Mouse (Mus musculus): ENCODE measurements around the gene Sdc1. TPM values are rescaled to one million over a fixed set of nuclear protein-coding genes. Genes with fewer than 3 reads are reported as not detected.

Gene Sdc1
- 139 and 142 TPM in 2 replicates for polyA plus RNA-seq (2015; fragmentation: Nextera tagmentation; extraction: Ambion mirVana)

DNA sequence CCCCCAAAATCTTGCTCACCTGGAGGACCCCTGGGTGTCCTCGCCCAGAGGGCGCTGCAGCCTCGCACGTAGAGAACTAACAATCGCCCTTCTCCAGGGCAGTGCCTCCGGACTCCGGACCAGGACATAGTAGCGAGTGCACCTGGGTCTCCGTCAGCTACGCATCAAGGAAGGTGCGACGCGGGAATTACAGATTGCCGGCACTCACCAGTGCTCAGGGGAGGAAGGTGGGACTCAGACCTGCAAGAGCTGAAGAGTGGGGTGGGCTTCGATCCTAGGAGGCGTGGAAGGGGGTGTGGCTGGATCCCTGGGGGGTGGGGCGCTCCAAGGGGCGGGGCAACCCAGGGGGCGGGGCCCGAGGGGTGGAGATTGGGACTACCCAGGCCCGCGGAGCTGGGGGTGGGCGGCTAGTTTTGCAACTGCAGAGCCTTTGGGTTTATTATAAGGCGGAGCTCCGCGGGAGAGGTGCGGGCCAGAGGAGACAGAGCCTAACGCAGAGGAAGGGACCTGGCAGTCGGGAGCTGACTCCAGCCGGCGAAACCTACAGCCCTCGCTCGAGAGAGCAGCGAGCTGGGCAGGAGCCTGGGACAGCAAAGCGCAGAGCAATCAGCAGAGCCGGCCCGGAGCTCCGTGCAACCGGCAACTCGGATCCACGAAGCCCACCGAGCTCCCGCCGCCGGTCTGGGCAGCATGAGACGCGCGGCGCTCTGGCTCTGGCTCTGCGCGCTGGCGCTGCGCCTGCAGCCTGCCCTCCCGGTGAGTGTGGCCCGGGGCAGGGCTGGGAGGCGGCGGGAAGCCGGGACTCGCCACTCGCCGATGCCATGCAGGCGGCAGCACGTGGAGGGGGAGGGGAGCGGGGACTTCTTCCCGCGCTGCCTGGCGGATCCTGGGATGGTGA is at the start of gene Sdc1:
Gene Sdc1, plus strand, starts transcription at position 378 of the 898 bp plus-strand sequence.
- Histone ChIP-seq H3K9me3 (no peaks in the 10 kb centered on the region), H3K4me3 (peak within 1 kb of the TSS; percentile 88), H3K4me1 (peaks cover 28% of the 10 kb centered on the region), H3K4me2 (peak within 1 kb of the TSS; percentile 90), H3K9ac (peak within 1 kb of the TSS; percentile 92), H3K36me3 (no peaks in the 10 kb centered on the region), H3K27ac (peak within 1 kb of the TSS; percentile 88), H3K27me3 (no peaks in the 10 kb centered on the region)
- ATAC-seq (ENCODE audit: borderline replicate concordance, extremely low read depth, low FRiP score, low TSS enrichment), result peak; percentile 90
- WGBS, result 1% methylated on average over 67 of the region's 67 CpGs

- H3K4me1 ChIP-seq, result no peaks in the 10 kb centered on the region
- no peak overlapping the region for H3K27ac ChIP-seq
- WGBS, result 66% methylated on average over 1 of the region's 1 CpGs
- no peak overlapping the region for H3K4me2 ChIP-seq
- ATAC-seq (ENCODE audit: borderline replicate concordance, extremely low read depth, low FRiP score, low TSS enrichment), result no peak; the same call in 1 of the 2 replicates
- no peaks in the 10 kb centered on the region for H3K27me3 ChIP-seq
- no peak overlapping the region for H3K4me3 ChIP-seq
- H3K36me3 ChIP-seq, result peaks cover 50% of the 10 kb centered on the region
- H3K9me3 ChIP-seq, result no peaks in the 10 kb centered on the region
- H3K9ac ChIP-seq, result no peak overlapping the region
These were observed 44.2 kb upstream of the Sdc1 start for GRCm38 (mm10) chr12:8726890-8727289.

DNA sequence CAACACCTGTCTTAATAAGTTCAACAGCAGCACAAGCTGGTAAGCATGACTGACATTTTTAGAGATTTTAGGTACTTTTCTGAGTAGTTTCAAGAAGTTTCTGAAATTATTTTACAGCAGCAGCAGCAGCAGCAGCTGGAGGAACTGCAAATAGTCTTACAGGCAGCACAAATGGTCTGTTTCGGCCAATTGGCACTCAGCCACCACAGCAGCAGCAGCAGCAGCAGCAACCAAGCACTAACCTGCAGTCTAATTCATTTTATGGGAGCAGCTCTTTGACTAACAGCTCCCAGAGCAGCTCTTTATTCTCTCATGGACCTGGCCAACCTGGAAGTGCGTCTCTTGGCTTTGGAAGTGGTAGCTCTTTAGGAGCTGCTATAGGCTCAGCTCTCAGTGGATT is 42.4 kb upstream of the Sdc1 start:
- no peak overlapping the region for H3K27ac ChIP-seq
- no peaks in the 10 kb centered on the region for H3K4me1 ChIP-seq
- no peaks in the 10 kb centered on the region for H3K27me3 ChIP-seq
- no peaks in the 10 kb centered on the region for H3K9me3 ChIP-seq
- H3K4me3 ChIP-seq, result no peak overlapping the region
- ATAC-seq (ENCODE audit: borderline replicate concordance, extremely low read depth, low FRiP score, low TSS enrichment), result no peak
- H3K36me3 ChIP-seq, result peaks cover 48% of the 10 kb centered on the region
- no peak overlapping the region for H3K9ac ChIP-seq
- WGBS, result 82% methylated on average over 2 of the region's 2 CpGs
- no peak overlapping the region for H3K4me2 ChIP-seq

DNA sequence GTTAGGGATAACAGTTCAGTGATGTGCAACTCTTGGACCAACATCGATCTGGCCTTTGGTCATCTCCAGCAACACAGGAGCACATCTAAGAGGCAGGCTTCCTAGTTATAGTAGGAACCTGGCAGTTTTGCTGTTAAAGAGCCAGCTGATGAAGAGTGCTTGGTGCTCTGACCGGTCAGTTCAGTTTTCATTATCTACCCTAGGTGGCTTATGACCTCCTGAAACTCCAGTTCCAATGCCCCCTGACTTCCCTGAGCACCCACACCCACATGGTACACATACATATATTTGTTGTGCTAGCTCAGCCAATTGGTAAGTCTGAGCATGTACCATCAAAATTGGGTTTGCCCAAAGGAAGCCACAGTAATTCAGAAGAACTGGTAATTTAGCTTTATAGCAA is 17.5 kb upstream of the Sdc1 start:
- H3K9ac ChIP-seq, result no peak overlapping the region
- WGBS, result 87% methylated on average over 2 of the region's 2 CpGs

GRCm38 (mm10) chr12:8754116-8754515 is 17.0 kb upstream of the Sdc1 start:
- H3K27ac ChIP-seq, result no peak overlapping the region
- H3K9ac ChIP-seq, result no peak overlapping the region
- H3K4me2 ChIP-seq, result no peak overlapping the region
- H3K9me3 ChIP-seq, result no peaks in the 10 kb centered on the region
- H3K27me3 ChIP-seq, result no peaks in the 10 kb centered on the region
- WGBS, result 73% methylated on average over 4 of the region's 4 CpGs
- no peak for ATAC-seq (ENCODE audit: borderline replicate concordance, extremely low read depth, low FRiP score, low TSS enrichment)
- peaks cover 51% of the 10 kb centered on the region for H3K36me3 ChIP-seq
- no peak overlapping the region for H3K4me3 ChIP-seq
- H3K4me1 ChIP-seq, result no peaks in the 10 kb centered on the region

More for the DNA sequence above, 17.5 kb upstream of the Sdc1 start:
- H3K27me3 ChIP-seq, result no peaks in the 10 kb centered on the region
- no peak overlapping the region for H3K4me3 ChIP-seq
- no peaks in the 10 kb centered on the region for H3K9me3 ChIP-seq
- no peak for ATAC-seq (ENCODE audit: borderline replicate concordance, extremely low read depth, low FRiP score, low TSS enrichment)
- peaks cover 56% of the 10 kb centered on the region for H3K36me3 ChIP-seq
- no peak overlapping the region for H3K4me2 ChIP-seq
- no peak overlapping the region for H3K27ac ChIP-seq
- H3K4me1 ChIP-seq, result no peaks in the 10 kb centered on the region

DNA sequence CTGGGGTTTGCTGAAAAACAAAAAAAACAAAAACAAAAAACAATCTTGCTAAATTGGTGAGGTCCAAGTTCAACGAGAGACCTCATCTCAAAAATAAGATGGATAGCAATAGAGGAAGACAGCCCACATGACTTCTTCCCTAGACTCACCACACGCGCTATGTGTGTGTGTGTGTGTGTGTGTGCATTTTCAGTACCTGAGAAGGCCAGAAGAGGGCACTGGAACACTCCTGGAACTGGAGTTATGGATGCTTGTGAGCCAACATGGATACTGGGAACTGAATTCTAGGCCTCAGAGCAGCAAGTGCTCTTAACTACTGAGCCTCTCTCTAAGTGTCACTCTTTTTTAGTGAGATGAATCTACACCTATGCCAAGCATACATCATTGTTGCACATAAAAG is 13.1 kb upstream of the Sdc1 start:
- Histone ChIP-seq H3K4me2 (no peak overlapping the region), H3K9me3 (no peaks in the 10 kb centered on the region), H3K4me1 (no peaks in the 10 kb centered on the region), H3K9ac (no peak overlapping the region), H3K36me3 (peaks cover 27% of the 10 kb centered on the region), H3K4me3 (no peak overlapping the region), H3K27me3 (no peaks in the 10 kb centered on the region), H3K27ac (no peak overlapping the region)
- 95% methylated on average over 3 of the region's 3 CpGs for WGBS
- ATAC-seq (ENCODE audit: borderline replicate concordance, extremely low read depth, low FRiP score, low TSS enrichment), result no peak

DNA sequence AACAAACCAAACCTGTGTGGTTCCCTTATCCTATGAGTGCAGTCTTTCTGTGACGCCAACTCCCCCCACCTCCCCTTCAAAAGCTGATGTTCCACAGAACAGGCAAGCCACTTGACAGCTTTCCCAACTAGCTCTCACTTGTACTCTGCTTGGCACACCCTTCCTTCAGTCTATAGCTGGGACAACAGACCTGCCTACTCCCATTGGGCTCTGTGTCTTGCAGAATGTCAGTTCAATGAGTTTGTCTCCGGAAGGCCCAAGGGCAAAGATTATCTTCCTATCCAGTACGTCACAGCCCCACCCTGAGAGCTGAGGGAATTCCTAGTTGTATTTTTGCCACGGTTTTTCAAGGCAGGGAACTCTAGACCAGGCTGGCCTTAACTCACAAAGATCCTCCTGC is 12.0 kb upstream of the Sdc1 start:
- WGBS, result 69% methylated on average over 4 of the region's 4 CpGs
- Histone ChIP-seq H3K4me1 (no peaks in the 10 kb centered on the region), H3K9me3 (no peaks in the 10 kb centered on the region), H3K27ac (no peak overlapping the region), H3K27me3 (no peaks in the 10 kb centered on the region), H3K9ac (no peak overlapping the region), H3K36me3 (peaks cover 17% of the 10 kb centered on the region; the same call in 1 of the 2 replicates), H3K4me3 (no peak overlapping the region), H3K4me2 (no peak overlapping the region)
- ATAC-seq (ENCODE audit: borderline replicate concordance, extremely low read depth, low FRiP score, low TSS enrichment), result no peak

GRCm38 (mm10) chr12:8759779-8760178 is 11.3 kb upstream of the Sdc1 start:
- ATAC-seq (ENCODE audit: borderline replicate concordance, extremely low read depth, low FRiP score, low TSS enrichment), result no peak
- 83% methylated on average over 6 of the region's 6 CpGs for WGBS
- H3K27ac ChIP-seq, result no peak overlapping the region
- H3K9me3 ChIP-seq, result no peaks in the 10 kb centered on the region
- no peak overlapping the region for H3K4me2 ChIP-seq
- H3K27me3 ChIP-seq, result no peaks in the 10 kb centered on the region
- no peak overlapping the region for H3K4me3 ChIP-seq
- H3K4me1 ChIP-seq, result no peaks in the 10 kb centered on the region
- H3K9ac ChIP-seq, result no peak overlapping the region
- peaks cover 17% of the 10 kb centered on the region; the same call in 1 of the 2 replicates for H3K36me3 ChIP-seq

GRCm38 (mm10) chr12:8760561-8760960 is 10.6 kb upstream of the Sdc1 start:
- ATAC-seq (ENCODE audit: borderline replicate concordance, extremely low read depth, low FRiP score, low TSS enrichment), result no peak

GRCm38 (mm10) chr12:8761058-8761457 is 10.1 kb upstream of the Sdc1 start:
- no peaks in the 10 kb centered on the region for H3K9me3 ChIP-seq

More at GRCm38 (mm10) chr12:8760561-8760960, 10.6 kb upstream of the Sdc1 start:
- Histone ChIP-seq H3K27me3 (no peaks in the 10 kb centered on the region), H3K27ac (no peak overlapping the region), H3K4me1 (no peaks in the 10 kb centered on the region), H3K36me3 (peaks cover 14% of the 10 kb centered on the region; the same call in 1 of the 2 replicates), H3K4me3 (no peak overlapping the region), H3K9ac (no peak overlapping the region), H3K4me2 (no peak overlapping the region), H3K9me3 (no peaks in the 10 kb centered on the region)
- 61% methylated on average over 6 of the region's 6 CpGs for WGBS

DNA sequence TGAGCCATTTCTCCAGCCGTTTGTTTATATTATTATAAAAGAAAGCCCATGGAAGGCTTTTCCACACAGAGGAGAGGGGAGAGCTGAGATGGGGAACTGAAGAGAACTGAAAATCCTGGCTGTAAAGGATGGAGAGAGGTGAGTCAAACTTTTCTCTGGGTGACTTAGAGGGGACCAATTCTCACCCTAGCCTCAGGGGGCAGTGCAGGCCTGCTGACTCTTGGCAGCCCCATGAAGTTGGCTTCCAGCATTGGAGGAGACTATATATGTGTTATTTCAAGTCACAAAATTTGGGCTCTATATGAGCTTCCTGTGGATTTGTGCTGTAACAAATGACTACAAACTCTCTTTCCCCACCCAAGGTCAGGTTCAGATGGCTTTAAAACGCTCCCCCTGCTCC is 8.5 kb upstream of the Sdc1 start:
- WGBS, result 48% methylated on average over 2 of the region's 2 CpGs
- Histone ChIP-seq H3K4me3 (no peak overlapping the region), H3K27ac (no peak overlapping the region), H3K27me3 (no peaks in the 10 kb centered on the region), H3K36me3 (no peaks in the 10 kb centered on the region; the same call in 1 of the 2 replicates), H3K9ac (no peak overlapping the region), H3K4me2 (no peak overlapping the region), H3K4me1 (no peaks in the 10 kb centered on the region), H3K9me3 (no peaks in the 10 kb centered on the region)
- ATAC-seq (ENCODE audit: borderline replicate concordance, extremely low read depth, low FRiP score, low TSS enrichment), result no peak

More at GRCm38 (mm10) chr12:8761058-8761457, 10.1 kb upstream of the Sdc1 start:
- H3K4me3 ChIP-seq, result no peak overlapping the region
- no peaks in the 10 kb centered on the region for H3K4me1 ChIP-seq
- no peak overlapping the region for H3K27ac ChIP-seq
- no peaks in the 10 kb centered on the region for H3K27me3 ChIP-seq
- no peak overlapping the region for H3K4me2 ChIP-seq
- 72% methylated on average over 7 of the region's 7 CpGs for WGBS
- H3K9ac ChIP-seq, result no peak overlapping the region
- H3K36me3 ChIP-seq, result peaks cover 13% of the 10 kb centered on the region; the same call in 1 of the 2 replicates
- no peak for ATAC-seq (ENCODE audit: borderline replicate concordance, extremely low read depth, low FRiP score, low TSS enrichment)

DNA sequence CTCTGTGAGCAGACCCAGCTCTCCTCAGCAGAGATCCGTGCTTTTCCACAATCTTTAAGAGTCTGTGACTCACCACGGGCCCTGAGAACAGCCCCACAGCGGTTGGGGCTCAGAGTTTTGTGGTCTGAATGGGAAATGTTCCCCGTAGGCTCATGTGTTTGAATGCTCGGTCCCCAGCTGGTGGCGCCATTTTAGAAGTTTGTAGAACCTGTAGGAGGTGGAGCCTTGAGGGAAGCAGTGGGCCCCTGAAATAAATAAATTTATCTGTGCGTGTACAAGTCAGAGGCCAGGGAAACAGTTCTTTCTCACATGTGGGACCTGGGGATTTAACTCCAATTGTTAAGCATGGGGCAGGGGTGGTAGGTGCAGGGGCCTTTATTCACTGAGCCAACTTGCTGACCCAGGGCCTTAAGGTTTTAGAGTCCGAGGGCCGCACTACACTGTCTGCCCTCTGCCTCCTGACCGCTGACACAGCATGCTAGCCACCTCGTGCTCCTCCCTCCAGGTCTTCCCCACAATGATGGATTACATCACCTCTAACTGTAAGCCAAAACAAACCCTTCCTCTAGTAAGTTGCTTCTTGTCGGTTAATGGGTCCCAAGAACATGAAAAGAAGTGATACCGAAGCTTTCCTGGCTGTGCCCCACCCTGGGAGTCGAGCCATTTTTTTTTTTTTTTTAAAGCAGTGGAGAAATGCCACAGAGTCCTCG is 6.7 kb upstream of the Sdc1 start:
- Histone ChIP-seq H3K9ac (no peak overlapping the region), H3K36me3 (no peaks in the 10 kb centered on the region), H3K4me1 (no peaks in the 10 kb centered on the region), H3K4me2 (no peak overlapping the region), H3K4me3 (no peak overlapping the region), H3K27ac (no peak overlapping the region), H3K9me3 (no peaks in the 10 kb centered on the region), H3K27me3 (no peaks in the 10 kb centered on the region)
- 68% methylated on average over 15 of the region's 15 CpGs for WGBS
- no peak for ATAC-seq (ENCODE audit: borderline replicate concordance, extremely low read depth, low FRiP score, low TSS enrichment)

All from lung, embryonic 15.5 days (tissue).